Mouse (Mus musculus) midbrain, embryonic 11.5 days (tissue): ENCODE measurements around the gene Mthfd1. TPM values are rescaled to one million over a fixed set of nuclear protein-coding genes. Genes with fewer than 3 reads are reported as not detected.
A peak's percentile ranks its signal among the peaks of the same experiment; 100 is the strongest.

Experiments
- ATAC-seq: fragments of 200-750 bp; cut with Nextera tagmentation; 2 replicates; pipeline ENCODE4 v1.8.0; 2017; ENCODE audit warnings: moderate TSS enrichment, moderate library complexity; ENCODE audit not compliant: low FRiP score
- DNase-seq: peaks from one replicate; pipeline ENCODE4 v3.0.0; 2015; ENCODE audit warnings: low spot score; ENCODE audit errors: missing footprints
- H3K27ac ChIP-seq: fragments of 300-500 bp; sonication (generic); 2 replicates; pipeline ENCODE4 v1.5.1; 2014; ENCODE audit warnings: low read depth, low read length
- H3K27me3 ChIP-seq: fragments of 300-500 bp; sonication (generic); 2 replicates; pipeline ENCODE4 v1.6.1; 2014; ENCODE audit warnings: mild to moderate bottlenecking, low read length, moderate library complexity, mixed read lengths; ENCODE audit not compliant: control insufficient read depth, insufficient read depth
- H3K36me3 ChIP-seq: fragments of 300-500 bp; sonication (generic); 2 replicates; pipeline ENCODE4 v1.6.1; 2014; ENCODE audit warnings: mild to moderate bottlenecking, low read length, moderate library complexity, mixed read lengths; ENCODE audit not compliant: control insufficient read depth, insufficient read depth
- H3K4me1 ChIP-seq: fragments of 300-500 bp; sonication (generic); 2 replicates; pipeline ENCODE4 v1.6.1; 2014; ENCODE audit warnings: low read length; ENCODE audit not compliant: control insufficient read depth, insufficient read depth
- H3K4me2 ChIP-seq: fragments of 300-500 bp; sonication (generic); 2 replicates; pipeline ENCODE4 v1.6.1; 2014; ENCODE audit warnings: mild to moderate bottlenecking, moderate library complexity
- H3K4me3 ChIP-seq: fragments of 300-500 bp; sonication (generic); 2 replicates; pipeline ENCODE4 v1.5.1; 2014; ENCODE audit warnings: low read depth, low read length
- H3K9ac ChIP-seq: fragments of 300-500 bp; sonication (generic); 2 replicates; pipeline ENCODE4 v1.6.1; 2014; ENCODE audit warnings: low read length
- H3K9me3 ChIP-seq: fragments of 300-500 bp; sonication (generic); 2 replicates; pipeline ENCODE4 v1.6.1; 2016; ENCODE audit warnings: low read length; ENCODE audit not compliant: control insufficient read depth
- WGBS: fragments of 180-500 bp; shearing (Covaris S2); extraction: QIAGEN DNeasy Blood & Tissue Kit; methylation state at CpG from one replicate; pipeline ENCODE4 v1.1.7; 2014; 5-methylcytosine and 5-hydroxymethylcytosine counted together
- polyA plus RNA-seq: library from polyadenylated mRNA; unstranded; fragments of >200 nt; fragmentation: Nextera tagmentation; extraction: Ambion mirVana; gene quantifications from 2 replicates; pipeline ENCODE4 v1.2.1, GENCODE M21; 2014

The Mthfd1 gene
- polyA plus RNA-seq, 1 experiment from 2014 or later = 62.9 TPM

- no peak overlapping the region for H3K9ac ChIP-seq
- no peak overlapping the region for H3K4me2 ChIP-seq
- no peak for ATAC-seq
- DNase-seq = no peak
- no peaks in the 10 kb centered on the region for H3K27me3 ChIP-seq
- no peaks in the 10 kb centered on the region for H3K4me1 ChIP-seq
- H3K27ac ChIP-seq = no peak overlapping the region
- no peaks in the 10 kb centered on the region for H3K36me3 ChIP-seq
- WGBS = 84% methylated on average over 7 of the region's 7 CpGs
- no peak overlapping the region for H3K4me3 ChIP-seq
- H3K9me3 ChIP-seq = no peaks in the 10 kb centered on the region
These were observed 15.1 kb upstream of the Mthfd1 start for GRCm38 (mm10) chr12:76239839-76240571.

- H3K27me3 ChIP-seq = no peaks in the 10 kb centered on the region
- H3K4me2 ChIP-seq = no peak overlapping the region
- no peak overlapping the region for H3K9ac ChIP-seq
- H3K4me1 ChIP-seq = no peaks in the 10 kb centered on the region
- no peaks in the 10 kb centered on the region for H3K9me3 ChIP-seq
- 95% methylated on average over 3 of the region's 3 CpGs for WGBS
- no peak for ATAC-seq
- H3K4me3 ChIP-seq = no peak overlapping the region
- H3K36me3 ChIP-seq = no peaks in the 10 kb centered on the region
- no peak overlapping the region for H3K27ac ChIP-seq
- no peak for DNase-seq
These were observed 14.4 kb upstream of the Mthfd1 start for GRCm38 (mm10) chr12:76240670-76241069.

GRCm38 (mm10) chr12:76241084-76241483 is 14.0 kb upstream of the Mthfd1 start:
- Histone ChIP-seq H3K9me3 (no peaks in the 10 kb centered on the region), H3K36me3 (no peaks in the 10 kb centered on the region), H3K27ac (no peak overlapping the region), H3K4me1 (no peaks in the 10 kb centered on the region), H3K4me3 (no peak overlapping the region), H3K27me3 (no peaks in the 10 kb centered on the region), H3K9ac (no peak overlapping the region), H3K4me2 (no peak overlapping the region)
- WGBS = 92% methylated on average over 3 of the region's 3 CpGs
- ATAC-seq (no peak), DNase-seq (no peak)

GRCm38 (mm10) chr12:76241833-76242232 is 13.3 kb upstream of the Mthfd1 start:
- no peaks in the 10 kb centered on the region for H3K27me3 ChIP-seq
- H3K4me2 ChIP-seq = no peak overlapping the region
- H3K4me3 ChIP-seq = no peak overlapping the region
- no peak overlapping the region for H3K9ac ChIP-seq
- H3K4me1 ChIP-seq = no peaks in the 10 kb centered on the region
- H3K9me3 ChIP-seq = no peaks in the 10 kb centered on the region
- no peak overlapping the region for H3K27ac ChIP-seq
- DNase-seq (no peak), ATAC-seq (no peak)
- WGBS = 68% methylated on average over 5 of the region's 5 CpGs
- no peaks in the 10 kb centered on the region for H3K36me3 ChIP-seq

GRCm38 (mm10) chr12:76244981-76245380 is 10.1 kb upstream of the Mthfd1 start:
- no peaks in the 10 kb centered on the region for H3K36me3 ChIP-seq
- H3K27ac ChIP-seq = no peak overlapping the region
- ATAC-seq (no peak), DNase-seq (no peak)
- whole genome bisulfite sequencing = 88% methylated on average over 8 of the region's 8 CpGs
- no peak overlapping the region for H3K9ac ChIP-seq
- no peaks in the 10 kb centered on the region for H3K4me1 ChIP-seq
- no peaks in the 10 kb centered on the region for H3K27me3 ChIP-seq
- H3K4me2 ChIP-seq = no peak overlapping the region
- no peaks in the 10 kb centered on the region for H3K9me3 ChIP-seq
- no peak overlapping the region for H3K4me3 ChIP-seq

- H3K36me3 ChIP-seq = no peaks in the 10 kb centered on the region
- no peak for ATAC-seq
- no peaks in the 10 kb centered on the region for H3K9me3 ChIP-seq
- H3K4me1 ChIP-seq = no peaks in the 10 kb centered on the region
- H3K27ac ChIP-seq = no peak within 1 kb of the TSS
- 78% methylated on average over 6 of the region's 6 CpGs for WGBS
- H3K27me3 ChIP-seq = no peaks in the 10 kb centered on the region
- no peak within 1 kb of the TSS for H3K4me3 ChIP-seq
- no peak for DNase-seq
- no peak within 1 kb of the TSS for H3K9ac ChIP-seq
- H3K4me2 ChIP-seq = no peak within 1 kb of the TSS
These were observed 8.5 kb upstream of the Mthfd1 start, which contains the start of gene Tex21 for GRCm38 (mm10) chr12:76246646-76247045. Gene Tex21, minus strand, starts transcription at chr12:76246746.

- H3K4me1 ChIP-seq = peaks cover 6% of the 10 kb centered on the region
- ATAC-seq (no peak), DNase-seq (peak; percentile 69)
- H3K36me3 ChIP-seq = no peaks in the 10 kb centered on the region
- H3K9me3 ChIP-seq = no peaks in the 10 kb centered on the region
- H3K27ac ChIP-seq = no peak overlapping the region
- no peaks in the 10 kb centered on the region for H3K27me3 ChIP-seq
- WGBS = 59% methylated on average over 1 of the region's 1 CpGs
- H3K4me3 ChIP-seq = no peak overlapping the region
- H3K4me2 ChIP-seq = no peak overlapping the region
- no peak overlapping the region for H3K9ac ChIP-seq
These were observed 2.0 kb upstream of the Mthfd1 start for GRCm38 (mm10) chr12:76253090-76253489.

- ATAC-seq (no peak), DNase-seq (peak; percentile 79)
- no peaks in the 10 kb centered on the region for H3K9me3 ChIP-seq
- no peak overlapping the region for H3K4me3 ChIP-seq
- no peak overlapping the region for H3K9ac ChIP-seq
- no peak overlapping the region for H3K4me2 ChIP-seq
- peaks cover 6% of the 10 kb centered on the region for H3K4me1 ChIP-seq
- no peak overlapping the region for H3K27ac ChIP-seq
- WGBS = 87% methylated on average over 2 of the region's 2 CpGs
- H3K27me3 ChIP-seq = no peaks in the 10 kb centered on the region
- H3K36me3 ChIP-seq = no peaks in the 10 kb centered on the region
These were observed 1.5 kb upstream of the Mthfd1 start for GRCm38 (mm10) chr12:76253591-76253990.

- no peak overlapping the region for H3K9ac ChIP-seq
- no peak overlapping the region for H3K4me3 ChIP-seq
- peaks cover 6% of the 10 kb centered on the region for H3K4me1 ChIP-seq
- ATAC-seq (no peak), DNase-seq (peak; percentile 75)
- H3K27me3 ChIP-seq = no peaks in the 10 kb centered on the region
- H3K9me3 ChIP-seq = no peaks in the 10 kb centered on the region
- no peaks in the 10 kb centered on the region for H3K36me3 ChIP-seq
- WGBS = 81% methylated on average over 8 of the region's 8 CpGs
- no peak overlapping the region for H3K27ac ChIP-seq
- H3K4me2 ChIP-seq = no peak overlapping the region
These were observed 1.1 kb upstream of the Mthfd1 start for GRCm38 (mm10) chr12:76253991-76254390.
